Mouse (Mus musculus) left cerebral cortex, adult 11 months (tissue): ENCODE data around the gene Casc4.

Source experiments
- DNase-seq: peaks from one replicate; pipeline ENCODE4 v3.0.0; 2022; ENCODE audit warnings: low spot score

Gene Casc4

GRCm38 (mm10) chr2:121866632-121867050 lies at the start of gene Casc4:
Gene Casc4 (plus strand): TSS chr2:121866970.
- peak; percentile 82 for DNase-seq

- no peak for DNase-seq
Measured at GRCm38 (mm10) chr2:121821787-121822186, 45.0 kb upstream of the Casc4 start.

GRCm38 (mm10) chr2:121824653-121825052 lies 42.1 kb upstream of the Casc4 start:
- DNase-seq, result no peak

- DNase-seq, result no peak
Measured at GRCm38 (mm10) chr2:121826189-121826588, 40.6 kb upstream of the Casc4 start.

- no peak for DNase-seq
Measured at GRCm38 (mm10) chr2:121828411-121828810, 38.4 kb upstream of the Casc4 start.

GRCm38 (mm10) chr2:121832484-121832894 lies 34.3 kb upstream of the Casc4 start:
- peak; percentile 43 for DNase-seq

GRCm38 (mm10) chr2:121834926-121835325 lies 31.8 kb upstream of the Casc4 start:
- DNase-seq, result no peak

- no peak for DNase-seq
Measured at GRCm38 (mm10) chr2:121841453-121841852, 25.3 kb upstream of the Casc4 start.

- no peak for DNase-seq
Measured at GRCm38 (mm10) chr2:121842249-121842648, 24.5 kb upstream of the Casc4 start.

GRCm38 (mm10) chr2:121846050-121846449 lies 20.7 kb upstream of the Casc4 start:
- no peak for DNase-seq

GRCm38 (mm10) chr2:121852045-121852444 lies 14.7 kb upstream of the Casc4 start:
- DNase-seq, result no peak

- DNase-seq, result no peak
Measured at GRCm38 (mm10) chr2:121853974-121854373, 12.8 kb upstream of the Casc4 start.

GRCm38 (mm10) chr2:121859380-121859980 lies 7.3 kb upstream of the Casc4 start:
- no peak for DNase-seq

GRCm38 (mm10) chr2:121866071-121866601 lies 634 bp upstream of the Casc4 start:
- peak; percentile 22 for DNase-seq

GRCm38 (mm10) chr2:121867051-121867928 lies 520 bp downstream of the Casc4 start:
- peak; percentile 8 for DNase-seq

GRCm38 (mm10) chr2:121879506-121879905 lies 12.7 kb downstream of the Casc4 start:
- no peak for DNase-seq

GRCm38 (mm10) chr2:121885509-121886106 lies 18.8 kb downstream of the Casc4 start:
- DNase-seq, result no peak

- no peak for DNase-seq
Measured at GRCm38 (mm10) chr2:121886406-121886805, 19.6 kb downstream of the Casc4 start.

GRCm38 (mm10) chr2:121888720-121889497 lies 22.1 kb downstream of the Casc4 start:
- DNase-seq, result no peak

GRCm38 (mm10) chr2:121895261-121895660 lies 28.5 kb downstream of the Casc4 start:
- no peak for DNase-seq

GRCm38 (mm10) chr2:121896825-121897224 lies 30.1 kb downstream of the Casc4 start:
- no peak for DNase-seq

- no peak for DNase-seq
Measured at GRCm38 (mm10) chr2:121909975-121910374, 43.2 kb downstream of the Casc4 start.
